8 mouse cellular contexts compared by ENCODE assay signal in the genomic region with DNA sequence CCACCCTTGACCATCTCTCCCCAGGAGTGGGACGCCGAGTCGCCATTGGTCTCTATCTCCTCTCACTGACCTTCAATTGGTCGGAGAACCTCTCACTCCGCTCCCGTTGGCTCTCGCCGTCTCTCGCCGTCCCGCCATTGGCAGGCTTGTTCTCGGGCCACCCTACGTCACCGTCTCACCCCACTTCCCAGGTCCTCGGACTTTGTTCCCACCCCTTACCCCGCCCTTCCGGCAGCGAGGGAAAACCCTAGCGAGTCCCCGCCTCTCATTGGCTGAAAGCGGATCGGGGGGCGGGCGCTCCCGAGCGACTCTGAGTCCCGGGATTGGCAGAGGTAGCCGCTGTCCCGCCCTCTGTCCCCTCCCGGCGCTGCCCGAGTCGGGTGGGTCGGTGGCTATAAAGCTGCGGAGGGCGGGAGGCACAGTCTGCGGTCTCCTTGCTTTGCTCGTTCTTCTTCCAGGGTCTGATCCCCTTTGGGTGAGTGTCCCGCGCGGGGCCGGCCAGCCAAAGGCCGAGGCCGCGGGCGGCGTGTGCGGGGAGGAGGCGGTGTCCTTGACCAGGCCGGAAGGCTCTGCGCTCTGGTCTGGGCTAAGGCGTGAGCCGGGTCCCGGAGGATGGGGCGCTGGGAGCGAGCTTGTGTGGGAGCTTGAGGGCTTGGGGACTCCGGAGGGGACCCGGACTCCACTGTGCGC. TPM values are rescaled to one million over a fixed set of nuclear protein-coding genes. Genes with fewer than 3 reads are reported as not detected.
A peak's percentile ranks its signal among the peaks of the same experiment; 100 is the strongest.
DNase-seq lines count a peak whose midpoint lies in the region; ATAC-seq and TF ChIP-seq lines count a peak whose summit lies in the region.

Gene Hmgcs1 (plus strand): TSS at position 341 of the 690 bp plus-strand sequence.

- peaks cover 18% of the 10 kb centered on the region for H3K4me1 ChIP-seq in erythroblast, embryonic 14.5 days (ENCODE audit: control insufficient read depth)
- H3K4me1 ChIP-seq in heart, embryonic 11.5 days (ENCODE audit: control insufficient read depth, insufficient read depth, low read length) = peaks cover 8% of the 10 kb centered on the region; the same call in 1 of the 2 replicates
- peaks cover 25% of the 10 kb centered on the region for H3K4me1 ChIP-seq in kidney, embryonic 16.5 days (ENCODE audit: insufficient read depth, low read length)
- H3K4me1 ChIP-seq in liver, adult 2 months (ENCODE audit: control insufficient read depth, insufficient read depth, low read length) = peaks cover 14% of the 10 kb centered on the region

- peak within 1 kb of the TSS; percentile 92 for H3K27ac ChIP-seq in heart, embryonic 11.5 days (ENCODE audit: low read depth, low read length)
- peak within 1 kb of the TSS; percentile 97 for H3K27ac ChIP-seq in kidney, embryonic 16.5 days (ENCODE audit: low read length)
- peak within 1 kb of the TSS; percentile 89 for H3K27ac ChIP-seq in liver, adult 2 months (replicated peaks; ENCODE audit: insufficient read depth, low read depth, low read length)

- under 1% methylated on average over 59 of the region's 59 CpGs for WGBS in heart, embryonic 11.5 days (ENCODE audit: insufficient replicate concordance)
- under 1% methylated on average over 57 of the region's 59 CpGs for WGBS in kidney, embryonic 16.5 days
- under 1% methylated on average over 59 of the region's 59 CpGs for WGBS in liver, adult 2 months

- peaks cover 44% of the 10 kb centered on the region for H3K79me3 ChIP-seq in C2C12 (ENCODE audit: low read depth)

- H3K36me3 ChIP-seq in C2C12 (ENCODE audit: control insufficient read depth, insufficient read depth) (peaks cover 25% of the 10 kb centered on the region), myocyte (ENCODE audit: control insufficient read depth, insufficient read depth) (peaks cover 11% of the 10 kb centered on the region)
- H3K36me3 ChIP-seq in erythroblast, embryonic 14.5 days (ENCODE audit: control insufficient read depth) = no peaks in the 10 kb centered on the region
- no peaks in the 10 kb centered on the region for H3K36me3 ChIP-seq in heart, embryonic 11.5 days (ENCODE audit: control insufficient read depth, insufficient read depth, low read length)
- H3K36me3 ChIP-seq in kidney, embryonic 16.5 days (ENCODE audit: insufficient read depth, low read length) = 0 out of 2 replicates have a peak, but pooled peaks cover 3% of the 10 kb centered on the region
- H3K36me3 ChIP-seq in liver, adult 2 months (ENCODE audit: control insufficient read depth, insufficient read depth, low read length) = no peaks in the 10 kb centered on the region
- no peaks in the 10 kb centered on the region for H3K36me3 ChIP-seq in splenic B cell, adult 2 months (ENCODE audit: control insufficient read depth, insufficient read depth, low read length, poor library complexity, severe bottlenecking)

- H3K79me2 ChIP-seq in C2C12 (ENCODE audit: control insufficient read depth, insufficient read depth) (peaks cover 49% of the 10 kb centered on the region), myocyte (ENCODE audit: control insufficient read depth, insufficient read depth) (peaks cover 59% of the 10 kb centered on the region)
- H3K79me2 ChIP-seq in liver, adult 2 months (ENCODE audit: control insufficient read depth, insufficient read depth, low read length) = peaks cover 16% of the 10 kb centered on the region; the same call in 1 of the 2 replicates

- H3K27me3 ChIP-seq in C2C12 (ENCODE audit: control insufficient read depth, insufficient read depth, insufficient read length) (no peaks in the 10 kb centered on the region), myocyte (ENCODE audit: control insufficient read depth, insufficient read depth, insufficient read length) (no peaks in the 10 kb centered on the region)
- H3K27me3 ChIP-seq in erythroblast, embryonic 14.5 days (ENCODE audit: control insufficient read depth) = no peaks in the 10 kb centered on the region
- no peaks in the 10 kb centered on the region for H3K27me3 ChIP-seq in heart, embryonic 11.5 days (ENCODE audit: control insufficient read depth, insufficient read depth, low read length)
- no peaks in the 10 kb centered on the region for H3K27me3 ChIP-seq in kidney, embryonic 16.5 days (ENCODE audit: insufficient read depth, low read length)
- no peaks in the 10 kb centered on the region for H3K27me3 ChIP-seq in liver, adult 2 months (ENCODE audit: control insufficient read depth, insufficient read depth, low read length)
- no peaks in the 10 kb centered on the region for H3K27me3 ChIP-seq in splenic B cell, adult 2 months (ENCODE audit: control insufficient read depth, insufficient read depth, low read length, poor library complexity, severe bottlenecking)

- peak; percentile 100 for DNase-seq in brain, embryonic 14.5 days (ENCODE audit: low read depth)
- peak; percentile 97 for DNase-seq in liver, adult 2 months (ENCODE audit: extremely low read depth, low read depth, low spot score)
- peak; percentile 99 for DNase-seq in splenic B cell, adult 2 months (ENCODE audit: low read depth, low spot score)

- peak within 1 kb of the TSS; percentile 76 for H3K4me2 ChIP-seq in heart, embryonic 11.5 days
- peak within 1 kb of the TSS; percentile 63 for H3K4me2 ChIP-seq in kidney, embryonic 16.5 days (replicated peaks; ENCODE audit: low read depth, low read length)
- H3K4me2 ChIP-seq in myocyte (ENCODE audit: low read depth) = peak within 1 kb of the TSS; percentile 83

- H3ac ChIP-seq in C2C12 (ENCODE audit: control insufficient read depth, insufficient read length, low read depth) = peak within 1 kb of the TSS; percentile 68
- H3ac ChIP-seq in myocyte (ENCODE audit: control insufficient read depth, insufficient read length) = peak within 1 kb of the TSS; percentile 13

- peak within 1 kb of the TSS; percentile 87 for H3K9ac ChIP-seq in heart, embryonic 11.5 days (ENCODE audit: low read depth, low read length)
- peak within 1 kb of the TSS; percentile 96 for H3K9ac ChIP-seq in kidney, embryonic 16.5 days (replicated peaks; ENCODE audit: low read length)
- peak within 1 kb of the TSS; percentile 89 for H3K9ac ChIP-seq in liver, adult 2 months (ENCODE audit: low read depth, low read length)

- H3K4me3 ChIP-seq in C2C12 (ENCODE audit: insufficient read depth, poor library complexity, severe bottlenecking) (peak within 1 kb of the TSS; percentile 78), myocyte (peak within 1 kb of the TSS; percentile 96)
- H3K4me3 ChIP-seq in erythroblast, embryonic 14.5 days (replicated peaks) = peak within 1 kb of the TSS; percentile 70
- H3K4me3 ChIP-seq in heart, embryonic 11.5 days (ENCODE audit: low read depth, low read length) = peak within 1 kb of the TSS; percentile 94
- H3K4me3 ChIP-seq in kidney, embryonic 16.5 days (ENCODE audit: low read length) = peak within 1 kb of the TSS; percentile 97
- H3K4me3 ChIP-seq in liver, adult 2 months (ENCODE audit: insufficient read depth, low read depth, low read length) = peak within 1 kb of the TSS; percentile 89

- TF ChIP-seq CTCF in C2C12 (IDR thresholded peaks at IDR 0.05; ENCODE audit: control insufficient read depth, insufficient read depth, insufficient read length) = no peak
- no peak for TF ChIP-seq CTCF in brain, embryonic 14.5 days (IDR thresholded peaks at IDR 0.05; ENCODE audit: borderline replicate concordance, extremely low read depth, insufficient read depth, insufficient read length)
- no peak for TF ChIP-seq CTCF in liver, adult 2 months (IDR thresholded peaks at IDR 0.05; ENCODE audit: low read depth, low read length)

- peak; percentile 87 for TF ChIP-seq POLR2A in brain, embryonic 14.5 days (IDR thresholded peaks at IDR 0.05; ENCODE audit: borderline replicate concordance, extremely low read depth, insufficient read depth, insufficient read length, poor library complexity, severe bottlenecking)
- TF ChIP-seq POLR2A in liver, adult 2 months (IDR thresholded peaks at IDR 0.05; ENCODE audit: extremely low read depth, insufficient read depth, low read length) = peak; percentile 97
- peak; percentile 86 for TF ChIP-seq POLR2A in myocyte (IDR thresholded peaks at IDR 0.05; ENCODE audit: insufficient read length, low read depth)

- no peaks in the 10 kb centered on the region for H3K9me3 ChIP-seq in erythroblast, embryonic 14.5 days (ENCODE audit: control insufficient read depth, low read length)
- no peaks in the 10 kb centered on the region for H3K9me3 ChIP-seq in heart, embryonic 11.5 days (replicated peaks; ENCODE audit: control insufficient read depth, low read length)
- no peaks in the 10 kb centered on the region for H3K9me3 ChIP-seq in kidney, embryonic 16.5 days (ENCODE audit: low read length)

- peak; percentile 100 for ATAC-seq in heart, embryonic 11.5 days (replicated peaks; ENCODE audit: insufficient number of reproducible peaks, low FRiP score, low TSS enrichment)
- peak; percentile 100 for ATAC-seq in kidney, embryonic 16.5 days (ENCODE audit: low FRiP score, low TSS enrichment)

TF ChIP-seq in C2C12, 6 proteins besides CTCF, POLR2A, EP300 and RAD21:
- no peak for TF ChIP-seq MAX (IDR thresholded peaks at IDR 0.05)
- no peak for TF ChIP-seq CEBPB (IDR thresholded peaks at IDR 0.05; ENCODE audit: low read depth)
- TF ChIP-seq FOSL1 (IDR thresholded peaks at IDR 0.05; ENCODE audit: insufficient read depth, low read length, poor library complexity, severe bottlenecking) = no peak
- TF ChIP-seq MYOG (IDR thresholded peaks at IDR 0.05; ENCODE audit: control insufficient read depth, extremely low read depth, insufficient read length) = no peak
- no peak for TF ChIP-seq USF1 (IDR thresholded peaks at IDR 0.05; ENCODE audit: low read depth)
- no peak for TF ChIP-seq MYOD1 (IDR thresholded peaks at IDR 0.05; ENCODE audit: control insufficient read depth, insufficient read length, low read depth)
TF ChIP-seq in C2C12: peak in this region for 0.

TF ChIP-seq in myocyte, 11 proteins besides CTCF, POLR2A, EP300 and RAD21:
- no peak for TF ChIP-seq MAX (IDR thresholded peaks at IDR 0.05; ENCODE audit: low read depth)
- no peak for TF ChIP-seq TCF3 (IDR thresholded peaks at IDR 0.05; ENCODE audit: insufficient read length, low read depth)
- TF ChIP-seq POLR2AphosphoS2 (IDR thresholded peaks at IDR 0.05; ENCODE audit: insufficient read length, low read depth) = peak; percentile 84
- no peak for TF ChIP-seq MYOG (IDR thresholded peaks at IDR 0.05; ENCODE audit: control insufficient read depth in 1 of 3, insufficient read depth in 1 of 3, insufficient read length in 2 of 3, low read depth in 2 of 3)

RNA-seq across cellular contexts. Expression of gene Hmgcs1, which starts in this region (rescaled TPM):
- polyA plus RNA-seq in C2C12 (2012; fragmentation: generic; extraction: Trizol) (45.6 TPM), myocyte (2012; fragmentation: generic; extraction: Trizol) (68.3 TPM)
- 234 and 317 TPM in 2 replicates for polyA plus RNA-seq in brain, embryonic 14.5 days (2012; rRNA removed)
- 0.04 and 0.14 TPM in 2 replicates for polyA plus RNA-seq in erythroblast, embryonic 14.5 days (2012)
- polyA plus RNA-seq in heart, embryonic 11.5 days (2014; fragmentation: Nextera tagmentation; extraction: Ambion mirVana) = 102 and 124 TPM in 2 replicates
- 202 and 204 TPM in 2 replicates for polyA plus RNA-seq in kidney, embryonic 16.5 days (2015; fragmentation: Nextera tagmentation; extraction: Ambion mirVana)
- total RNA-seq in liver, adult 2 months (2014; rRNA removed) = 350 and 447 TPM in 2 replicates
- 99.8 and 112 TPM in 2 replicates for polyA plus RNA-seq in liver, adult 2 months (2012; rRNA removed)

Comparison
In these comparisons a context has a peak if more than half of its experiments do, and no peak if none do; other contexts are left out.
1. Peak in every context shown above with its lines: DNase-seq, ATAC-seq, H3K4me3 ChIP-seq and H3K27ac ChIP-seq.
2. RNA of gene Hmgcs1 (polyA plus RNA-seq): 234 to 317 TPM in brain, embryonic 14.5 days, 202 to 204 TPM in kidney, embryonic 16.5 days, 99.8 to 112 TPM in liver, adult 2 months, 102 to 124 TPM in heart, embryonic 11.5 days, 68.3 TPM in myocyte (single experiment) and 45.6 TPM in C2C12 (single experiment); 0.04 to 0.14 TPM in erythroblast, embryonic 14.5 days; every median in the first group is over 10 times any median in the second.